Mouse (Mus musculus) intestine, embryonic 16.5 days (tissue): Measurements from ENCODE around the gene Tanc1. TPM values are rescaled to one million over a fixed set of nuclear protein-coding genes. Genes with fewer than 3 reads are reported as not detected.

Source experiments
- ATAC-seq: fragments of 200-750 bp; cut with Nextera tagmentation; 2 replicates; pipeline ENCODE4 v1.8.0; 2017; ENCODE audit warnings: moderate TSS enrichment, moderate library complexity
- H3K27ac ChIP-seq: fragments of 300-500 bp; sonication (generic); 2 replicates; pipeline ENCODE4 v1.5.1; 2014; ENCODE audit warnings: mild to moderate bottlenecking, low read length
- H3K27me3 ChIP-seq: fragments of 300-500 bp; sonication (generic); replicated peaks from 2 replicates; pipeline ENCODE4 v1.6.1; 2014; ENCODE audit warnings: low read length, control low read depth, mixed read lengths; ENCODE audit not compliant: control insufficient read depth, insufficient read depth
- H3K36me3 ChIP-seq: fragments of 300-500 bp; sonication (generic); 2 replicates; pipeline ENCODE4 v1.6.1; 2014; ENCODE audit warnings: low read length, control low read depth; ENCODE audit not compliant: control insufficient read depth, insufficient read depth
- H3K4me1 ChIP-seq: fragments of 300-500 bp; sonication (generic); 2 replicates; pipeline ENCODE4 v1.6.1; 2014; ENCODE audit warnings: low read length, control low read depth, mixed read lengths; ENCODE audit not compliant: control insufficient read depth, insufficient read depth
- H3K4me2 ChIP-seq: fragments of 300-500 bp; sonication (generic); 2 replicates; pipeline ENCODE4 v1.6.1; 2014; ENCODE audit warnings: low read depth, low read length, control low read depth
- H3K4me3 ChIP-seq: fragments of 300-500 bp; sonication (generic); 2 replicates; pipeline ENCODE4 v1.5.1; 2014; ENCODE audit warnings: mild to moderate bottlenecking, low read length
- H3K9ac ChIP-seq: fragments of 300-500 bp; sonication (generic); 2 replicates; pipeline ENCODE4 v1.6.1; 2014; ENCODE audit warnings: low read depth, low read length
- H3K9me3 ChIP-seq: fragments of 300-500 bp; sonication (generic); 2 replicates; pipeline ENCODE4 v1.6.1; 2016; ENCODE audit warnings: low read length, control low read depth; ENCODE audit not compliant: control insufficient read depth
- WGBS: fragments of 180-500 bp; shearing (Covaris S2); extraction: QIAGEN DNeasy Blood & Tissue Kit; methylation state at CpG from one replicate; pipeline ENCODE4 v1.1.7; 2014; 5-methylcytosine and 5-hydroxymethylcytosine counted together
- polyA plus RNA-seq: library from polyadenylated mRNA; unstranded; fragments of >200 nt; fragmentation: Nextera tagmentation; extraction: Ambion mirVana; gene quantifications from 2 replicates; pipeline ENCODE4 v1.2.1, GENCODE M21; 2015

Tanc1 gene
- polyA plus RNA-seq, 1 experiment from 2014 or later, result 20.8 TPM

GRCm38 (mm10) chr2:59608958-59609357 is 2.9 kb upstream of the Tanc1 start:
- ATAC-seq, result no peak
- H3K36me3 ChIP-seq, result no peaks in the 10 kb centered on the region
- WGBS, result 47% methylated on average over 5 of the region's 5 CpGs
- H3K9me3 ChIP-seq, result no peaks in the 10 kb centered on the region
- no peak overlapping the region for H3K4me2 ChIP-seq
- no peaks in the 10 kb centered on the region for H3K27me3 ChIP-seq
- H3K4me3 ChIP-seq, result no peak overlapping the region
- no peak overlapping the region for H3K9ac ChIP-seq
- peaks cover 10% of the 10 kb centered on the region; the same call in 1 of the 2 replicates for H3K4me1 ChIP-seq
- no peak overlapping the region for H3K27ac ChIP-seq

- Histone ChIP-seq H3K4me2 (peak overlapping the region; percentile 91), H3K4me1 (peaks cover 15% of the 10 kb centered on the region), H3K27me3 (no peaks in the 10 kb centered on the region), H3K4me3 (peak overlapping the region; percentile 89), H3K9ac (peak overlapping the region; percentile 97), H3K9me3 (no peaks in the 10 kb centered on the region), H3K27ac (peak overlapping the region; percentile 97), H3K36me3 (no peaks in the 10 kb centered on the region)
- no peak; the same call in 1 of the 2 replicates for ATAC-seq
- WGBS, result 5% methylated on average over 14 of the region's 14 CpGs
Measured at GRCm38 (mm10) chr2:59611216-59611810, 529 bp upstream of the Tanc1 start.

- Histone ChIP-seq H3K27ac (peak overlapping the region; percentile 97), H3K9me3 (no peaks in the 10 kb centered on the region), H3K4me1 (peaks cover 22% of the 10 kb centered on the region), H3K4me2 (peak overlapping the region; percentile 91), H3K4me3 (peak overlapping the region; percentile 89), H3K27me3 (no peaks in the 10 kb centered on the region), H3K9ac (peak overlapping the region; percentile 97), H3K36me3 (no peaks in the 10 kb centered on the region)
- peak; percentile 29 for ATAC-seq
- WGBS, result 1% methylated on average over 33 of the region's 33 CpGs
Measured at GRCm38 (mm10) chr2:59612733-59613473, 1.1 kb downstream of the Tanc1 start.

- Histone ChIP-seq H3K4me2 (peak overlapping the region; percentile 91), H3K27ac (peak overlapping the region; percentile 97; the same call in 1 of the 2 replicates), H3K4me3 (peak overlapping the region; percentile 89), H3K27me3 (no peaks in the 10 kb centered on the region), H3K4me1 (peaks cover 22% of the 10 kb centered on the region), H3K9ac (peak overlapping the region; percentile 97), H3K9me3 (no peaks in the 10 kb centered on the region), H3K36me3 (no peaks in the 10 kb centered on the region)
- 11% methylated on average over 9 of the region's 9 CpGs for WGBS
- ATAC-seq, result no peak
Measured at GRCm38 (mm10) chr2:59613474-59614019, 1.7 kb downstream of the Tanc1 start.

GRCm38 (mm10) chr2:59616890-59617289 is 5.0 kb downstream of the Tanc1 start:
- Histone ChIP-seq H3K4me1 (peaks cover 16% of the 10 kb centered on the region), H3K4me3 (no peak overlapping the region)

GRCm38 (mm10) chr2:59618996-59619395 is 7.2 kb downstream of the Tanc1 start:
- 77% methylated on average over 7 of the region's 7 CpGs for WGBS
- H3K27me3 ChIP-seq, result no peaks in the 10 kb centered on the region
- peaks cover 16% of the 10 kb centered on the region for H3K4me1 ChIP-seq
- H3K4me3 ChIP-seq, result no peak overlapping the region
- no peak overlapping the region for H3K4me2 ChIP-seq
- no peaks in the 10 kb centered on the region for H3K36me3 ChIP-seq
- no peak for ATAC-seq
- H3K27ac ChIP-seq, result no peak overlapping the region
- no peaks in the 10 kb centered on the region for H3K9me3 ChIP-seq
- H3K9ac ChIP-seq, result no peak overlapping the region

More at GRCm38 (mm10) chr2:59616890-59617289, 5.0 kb downstream of the Tanc1 start:
- no peaks in the 10 kb centered on the region for H3K9me3 ChIP-seq
- no peak overlapping the region for H3K9ac ChIP-seq
- WGBS, result 74% methylated on average over 2 of the region's 2 CpGs
- H3K27ac ChIP-seq, result no peak overlapping the region
- no peak overlapping the region for H3K4me2 ChIP-seq
- H3K27me3 ChIP-seq, result no peaks in the 10 kb centered on the region
- no peaks in the 10 kb centered on the region for H3K36me3 ChIP-seq
- no peak for ATAC-seq

- Histone ChIP-seq H3K4me1 (peaks cover 11% of the 10 kb centered on the region), H3K4me3 (no peak overlapping the region), H3K4me2 (no peak overlapping the region), H3K27ac (no peak overlapping the region), H3K9me3 (no peaks in the 10 kb centered on the region), H3K27me3 (no peaks in the 10 kb centered on the region), H3K36me3 (no peaks in the 10 kb centered on the region), H3K9ac (no peak overlapping the region)
- no peak for ATAC-seq
- WGBS, result 89% methylated on average over 5 of the region's 5 CpGs
Measured at GRCm38 (mm10) chr2:59620601-59621000, 8.8 kb downstream of the Tanc1 start.

GRCm38 (mm10) chr2:59622514-59623139 is 10.8 kb downstream of the Tanc1 start:
- Histone ChIP-seq H3K27ac (no peak overlapping the region), H3K27me3 (no peaks in the 10 kb centered on the region), H3K4me3 (no peak overlapping the region), H3K9ac (no peak overlapping the region), H3K9me3 (no peaks in the 10 kb centered on the region), H3K4me1 (peaks cover 11% of the 10 kb centered on the region), H3K36me3 (no peaks in the 10 kb centered on the region), H3K4me2 (no peak overlapping the region)
- ATAC-seq, result peak; percentile 42
- 37% methylated on average over 6 of the region's 6 CpGs for WGBS

- 65% methylated on average over 5 of the region's 5 CpGs for WGBS
- Histone ChIP-seq H3K4me2 (no peak overlapping the region), H3K27ac (no peak overlapping the region), H3K4me3 (no peak overlapping the region), H3K4me1 (peaks cover 23% of the 10 kb centered on the region), H3K9ac (no peak overlapping the region), H3K27me3 (no peaks in the 10 kb centered on the region), H3K36me3 (no peaks in the 10 kb centered on the region), H3K9me3 (no peaks in the 10 kb centered on the region)
- ATAC-seq, result no peak
Measured at GRCm38 (mm10) chr2:59623858-59624257, 12.0 kb downstream of the Tanc1 start.
